Mouse (Mus musculus): ENCODE data around the gene Nmnat2. TPM values are rescaled to one million over a fixed set of nuclear protein-coding genes. Genes with fewer than 3 reads are reported as not detected.

The Nmnat2 gene
- polyA plus RNA-seq, 1 experiment from 2014 or later, result 0.09 TPM

DNA sequence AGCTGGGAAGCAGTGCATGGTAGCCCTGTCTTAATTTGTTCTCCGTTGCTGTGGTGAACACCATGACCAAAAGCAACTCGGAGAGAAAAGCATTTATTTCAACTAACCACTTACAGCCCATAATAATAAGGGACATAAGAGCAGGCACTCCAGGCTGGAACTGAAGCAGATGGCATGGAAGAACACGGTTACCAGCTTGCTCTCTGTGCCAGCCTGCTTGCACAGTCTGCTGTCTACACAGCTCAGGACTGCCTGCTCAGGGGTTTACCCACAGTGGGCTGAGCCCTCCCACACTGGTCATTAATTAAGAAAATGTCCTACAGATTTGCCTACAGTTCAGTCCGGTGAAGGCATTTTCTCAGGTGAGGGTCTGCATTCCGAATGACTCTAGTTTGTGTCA is 183.7 kb downstream of the Nmnat2 start:
- no peaks in the 10 kb centered on the region for H3K27me3 ChIP-seq (ENCODE audit: control insufficient read depth, insufficient read depth, low read depth, low read length)
- no peak overlapping the region for H3K9ac ChIP-seq (ENCODE audit: low read depth, low read length)
- WGBS (ENCODE audit: insufficient replicate concordance), result 70% methylated on average over 5 of the region's 5 CpGs
- no peak overlapping the region for H3K4me3 ChIP-seq (ENCODE audit: low read depth, low read length)
- H3K4me1 ChIP-seq (ENCODE audit: control insufficient read depth, low read depth, low read length), result no peaks in the 10 kb centered on the region
- H3K27ac ChIP-seq (ENCODE audit: low read length), result no peak overlapping the region
- no peaks in the 10 kb centered on the region for H3K36me3 ChIP-seq (ENCODE audit: control insufficient read depth, insufficient read depth)
- H3K4me2 ChIP-seq (ENCODE audit: low read depth, low read length), result no peak overlapping the region
- H3K9me3 ChIP-seq (replicated peaks; ENCODE audit: control insufficient read depth, low read length), result no peaks in the 10 kb centered on the region
- no peak for ATAC-seq (ENCODE audit: low read depth)

DNA sequence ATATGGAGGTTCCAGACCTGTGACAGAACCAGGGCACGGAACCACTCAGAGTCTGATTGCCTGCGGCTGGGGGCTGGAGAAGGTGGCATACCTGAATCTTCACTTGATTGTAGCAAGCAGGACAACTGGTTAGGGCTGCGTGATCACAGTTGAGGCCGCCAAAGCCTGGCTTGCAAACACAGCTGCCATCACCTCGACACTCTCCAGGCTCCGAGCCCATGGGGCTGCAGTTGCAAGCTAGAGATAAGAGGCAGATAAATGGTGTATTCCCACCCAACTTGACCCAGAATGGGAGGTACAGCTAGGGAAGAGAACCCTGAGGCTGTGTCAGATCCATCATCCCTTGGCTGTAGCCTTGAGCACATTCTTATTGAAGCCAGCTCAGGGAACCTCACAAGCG is 184.8 kb downstream of the Nmnat2 start:
- no peak for ATAC-seq (ENCODE audit: low read depth)
- H3K27me3 ChIP-seq (ENCODE audit: control insufficient read depth, insufficient read depth, low read depth, low read length), result no peaks in the 10 kb centered on the region
- no peak overlapping the region for H3K27ac ChIP-seq (ENCODE audit: low read length)
- WGBS (ENCODE audit: insufficient replicate concordance), result 45% methylated on average over 7 of the region's 7 CpGs
- no peaks in the 10 kb centered on the region for H3K4me1 ChIP-seq (ENCODE audit: control insufficient read depth, low read depth, low read length)
- H3K4me2 ChIP-seq (ENCODE audit: low read depth, low read length), result no peak overlapping the region
- no peaks in the 10 kb centered on the region for H3K36me3 ChIP-seq (ENCODE audit: control insufficient read depth, insufficient read depth)
- no peak overlapping the region for H3K9ac ChIP-seq (ENCODE audit: low read depth, low read length)
- no peak overlapping the region for H3K4me3 ChIP-seq (ENCODE audit: low read depth, low read length)
- no peaks in the 10 kb centered on the region for H3K9me3 ChIP-seq (replicated peaks; ENCODE audit: control insufficient read depth, low read length)

DNA sequence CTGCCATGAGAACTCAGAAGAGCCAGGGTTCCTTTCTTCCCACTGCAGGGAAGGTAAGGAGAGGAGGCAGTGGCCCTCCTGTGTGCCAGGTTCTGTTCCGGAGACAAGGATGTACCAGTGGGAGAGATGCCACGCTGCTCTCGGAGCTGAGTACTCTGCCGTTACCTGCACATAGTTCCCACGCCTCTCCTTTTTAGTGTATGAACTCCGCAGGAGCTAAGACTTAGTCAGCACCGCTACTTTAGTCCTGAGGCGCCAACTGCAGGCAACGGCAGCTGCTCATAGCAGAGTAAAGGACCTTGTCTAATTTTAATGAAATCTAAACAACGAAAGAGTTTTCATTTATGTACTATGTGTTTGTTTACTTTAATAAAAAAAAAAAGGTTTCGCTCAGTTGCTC is 185.5 kb downstream of the Nmnat2 start:
- H3K9ac ChIP-seq (ENCODE audit: low read depth, low read length), result no peak overlapping the region
- no peaks in the 10 kb centered on the region for H3K9me3 ChIP-seq (replicated peaks; ENCODE audit: control insufficient read depth, low read length)
- no peak overlapping the region for H3K4me3 ChIP-seq (ENCODE audit: low read depth, low read length)
- H3K36me3 ChIP-seq (ENCODE audit: control insufficient read depth, insufficient read depth), result no peaks in the 10 kb centered on the region
- ATAC-seq (ENCODE audit: low read depth), result no peak
- no peaks in the 10 kb centered on the region for H3K27me3 ChIP-seq (ENCODE audit: control insufficient read depth, insufficient read depth, low read depth, low read length)
- H3K4me2 ChIP-seq (ENCODE audit: low read depth, low read length), result no peak overlapping the region
- no peaks in the 10 kb centered on the region for H3K4me1 ChIP-seq (ENCODE audit: control insufficient read depth, low read depth, low read length)
- no peak overlapping the region for H3K27ac ChIP-seq (ENCODE audit: low read length)
- WGBS (ENCODE audit: insufficient replicate concordance), result 70% methylated on average over 11 of the region's 11 CpGs

DNA sequence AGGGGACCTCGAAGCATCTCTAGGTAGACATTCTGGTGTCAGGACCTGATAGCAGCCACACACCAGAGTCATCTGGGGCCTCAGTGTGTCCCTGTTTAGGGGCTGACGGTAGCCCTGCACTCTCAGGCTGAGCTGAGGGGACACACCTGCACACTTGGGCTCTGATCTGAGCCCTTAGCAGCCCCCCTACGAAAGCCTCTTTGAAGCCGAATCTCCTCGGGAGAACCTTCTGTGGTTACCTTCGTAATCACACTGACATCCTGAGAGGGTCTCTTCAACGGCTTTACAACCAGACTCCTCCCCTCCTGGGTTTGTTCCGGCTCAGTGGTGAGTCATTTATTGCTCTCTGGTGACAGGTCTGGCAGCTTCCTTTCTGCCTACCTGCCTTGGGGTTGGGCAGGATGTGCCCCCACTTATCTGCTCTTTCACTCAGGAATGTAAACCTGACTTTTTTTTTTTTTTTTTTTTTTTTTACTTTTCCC is 186.0 kb downstream of the Nmnat2 start:
- Histone ChIP-seq H3K9me3 (replicated peaks; ENCODE audit: control insufficient read depth, low read length) (no peaks in the 10 kb centered on the region), H3K36me3 (ENCODE audit: control insufficient read depth, insufficient read depth) (no peaks in the 10 kb centered on the region), H3K27ac (ENCODE audit: low read length) (no peak overlapping the region), H3K9ac (ENCODE audit: low read depth, low read length) (no peak overlapping the region), H3K4me3 (ENCODE audit: low read depth, low read length) (no peak overlapping the region), H3K4me1 (ENCODE audit: control insufficient read depth, low read depth, low read length) (no peaks in the 10 kb centered on the region), H3K27me3 (ENCODE audit: control insufficient read depth, insufficient read depth, low read depth, low read length) (no peaks in the 10 kb centered on the region), H3K4me2 (ENCODE audit: low read depth, low read length) (no peak overlapping the region)
- 9% methylated on average over 8 of the region's 8 CpGs for WGBS (ENCODE audit: insufficient replicate concordance)
- no peak for ATAC-seq (ENCODE audit: low read depth)

DNA sequence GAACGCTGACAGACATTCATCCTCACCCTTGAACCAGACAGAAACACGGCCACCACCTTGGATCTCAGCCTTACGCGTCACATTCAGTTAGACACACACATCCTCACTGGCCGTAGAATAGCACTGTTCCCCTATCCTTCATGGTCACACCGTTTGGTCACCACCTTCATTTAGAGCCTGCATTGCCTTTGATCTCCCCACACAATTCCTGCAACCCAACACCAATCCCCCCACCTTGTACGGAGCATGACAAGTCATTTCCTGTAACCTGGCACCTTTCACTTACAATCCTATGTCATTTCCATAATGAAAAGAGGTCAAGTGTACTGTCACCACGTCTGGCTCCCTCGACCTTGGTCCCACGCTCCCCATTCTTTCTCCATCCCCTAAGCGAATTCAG is 189.2 kb downstream of the Nmnat2 start:
- H3K4me1 ChIP-seq (ENCODE audit: control insufficient read depth, low read depth, low read length), result no peaks in the 10 kb centered on the region
- H3K4me3 ChIP-seq (ENCODE audit: low read depth, low read length), result no peak overlapping the region
- H3K27me3 ChIP-seq (ENCODE audit: control insufficient read depth, insufficient read depth, low read depth, low read length), result no peaks in the 10 kb centered on the region
- H3K4me2 ChIP-seq (ENCODE audit: low read depth, low read length), result no peak overlapping the region
- no peak for ATAC-seq (ENCODE audit: low read depth)
- no peaks in the 10 kb centered on the region for H3K9me3 ChIP-seq (replicated peaks; ENCODE audit: control insufficient read depth, low read length)
- WGBS (ENCODE audit: insufficient replicate concordance), result 64% methylated on average over 11 of the region's 11 CpGs
- no peak overlapping the region for H3K9ac ChIP-seq (ENCODE audit: low read depth, low read length)
- no peak overlapping the region for H3K27ac ChIP-seq (ENCODE audit: low read length)
- no peaks in the 10 kb centered on the region for H3K36me3 ChIP-seq (ENCODE audit: control insufficient read depth, insufficient read depth)

DNA sequence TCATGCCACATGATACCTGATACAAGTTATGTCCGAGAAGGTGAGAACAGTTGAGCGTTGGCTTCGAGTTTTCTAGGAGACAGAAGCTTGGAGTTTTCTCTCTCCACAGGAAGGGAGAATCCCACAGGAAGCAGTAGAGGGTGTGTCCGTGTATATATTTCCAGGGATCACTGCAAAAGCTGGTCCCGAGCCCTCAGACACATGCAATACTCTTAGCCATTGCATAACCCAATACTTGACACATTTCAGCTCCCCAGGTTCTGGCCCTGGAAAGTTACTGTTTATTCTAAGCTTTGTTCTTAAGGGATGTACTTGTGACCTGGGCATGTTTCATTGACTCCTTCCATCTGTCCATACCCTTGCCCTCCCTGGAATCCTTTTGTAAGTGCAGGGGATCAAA is 191.0 kb downstream of the Nmnat2 start:
- H3K9me3 ChIP-seq (replicated peaks; ENCODE audit: control insufficient read depth, low read length), result no peaks in the 10 kb centered on the region
- H3K36me3 ChIP-seq (ENCODE audit: control insufficient read depth, insufficient read depth), result no peaks in the 10 kb centered on the region
- no peak overlapping the region for H3K27ac ChIP-seq (ENCODE audit: low read length)
- WGBS (ENCODE audit: insufficient replicate concordance), result 60% methylated on average over 5 of the region's 5 CpGs
- no peaks in the 10 kb centered on the region for H3K27me3 ChIP-seq (ENCODE audit: control insufficient read depth, insufficient read depth, low read depth, low read length)
- ATAC-seq (ENCODE audit: low read depth), result no peak
- H3K4me1 ChIP-seq (ENCODE audit: control insufficient read depth, low read depth, low read length), result no peaks in the 10 kb centered on the region
- H3K9ac ChIP-seq (ENCODE audit: low read depth, low read length), result no peak overlapping the region
- no peak overlapping the region for H3K4me3 ChIP-seq (ENCODE audit: low read depth, low read length)
- no peak overlapping the region for H3K4me2 ChIP-seq (ENCODE audit: low read depth, low read length)

DNA sequence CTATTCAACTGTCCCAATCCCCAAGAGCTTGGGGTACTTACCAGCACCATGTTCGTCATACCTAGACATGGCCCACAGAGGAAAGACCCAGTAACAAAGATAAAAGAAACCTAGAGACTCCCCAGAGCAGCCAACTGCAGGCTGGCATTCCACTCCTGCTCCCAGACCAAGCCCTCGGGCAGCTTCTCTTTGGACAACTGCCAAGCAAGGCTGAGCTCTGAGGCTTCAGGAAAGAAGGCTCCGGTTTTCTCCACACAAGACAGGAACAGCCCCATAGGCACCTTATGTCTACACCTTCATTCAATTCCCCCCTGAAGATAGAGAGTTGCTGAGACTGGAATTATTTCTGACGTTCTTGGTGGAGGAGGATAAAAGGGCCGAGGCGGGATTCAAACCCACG is 197.8 kb downstream of the Nmnat2 start:
- Histone ChIP-seq H3K4me3 (ENCODE audit: low read depth, low read length) (no peak overlapping the region), H3K9me3 (replicated peaks; ENCODE audit: control insufficient read depth, low read length) (no peaks in the 10 kb centered on the region), H3K4me2 (ENCODE audit: low read depth, low read length) (no peak overlapping the region), H3K27ac (ENCODE audit: low read length) (no peak overlapping the region), H3K4me1 (ENCODE audit: control insufficient read depth, low read depth, low read length) (no peaks in the 10 kb centered on the region), H3K9ac (ENCODE audit: low read depth, low read length) (no peak overlapping the region), H3K27me3 (ENCODE audit: control insufficient read depth, insufficient read depth, low read depth, low read length) (no peaks in the 10 kb centered on the region), H3K36me3 (ENCODE audit: control insufficient read depth, insufficient read depth) (no peaks in the 10 kb centered on the region)
- ATAC-seq (ENCODE audit: low read depth), result no peak
- 66% methylated on average over 7 of the region's 7 CpGs for WGBS (ENCODE audit: insufficient replicate concordance)

DNA sequence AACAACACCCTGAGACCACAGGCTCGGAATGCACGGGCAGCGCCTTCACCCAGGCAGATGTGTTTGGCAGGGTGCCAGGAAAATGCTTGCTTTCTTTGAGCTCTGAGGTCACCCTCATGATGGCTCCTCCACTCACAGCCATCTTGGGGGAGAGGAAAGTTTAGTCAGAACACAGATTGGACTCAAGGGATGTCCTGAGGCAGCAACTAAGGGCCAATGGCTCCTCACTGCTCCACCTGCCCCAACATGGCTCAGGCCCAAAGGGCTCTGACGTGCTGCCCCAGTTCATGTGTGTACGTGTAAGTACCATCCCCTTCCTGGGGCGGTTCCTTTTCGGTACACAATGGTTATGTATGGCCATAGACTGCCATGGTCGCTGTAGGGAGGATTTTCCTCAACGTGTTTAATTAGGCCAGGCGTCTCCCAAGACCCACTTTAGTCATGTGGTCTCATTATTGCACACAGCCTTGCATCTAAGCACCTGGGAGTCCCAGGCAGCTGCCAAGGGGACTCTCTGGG is 198.9 kb downstream of the Nmnat2 start:
- WGBS (ENCODE audit: insufficient replicate concordance), result 65% methylated on average over 10 of the region's 10 CpGs
- Histone ChIP-seq H3K36me3 (ENCODE audit: control insufficient read depth, insufficient read depth) (no peaks in the 10 kb centered on the region), H3K4me2 (ENCODE audit: low read depth, low read length) (no peak overlapping the region), H3K27me3 (ENCODE audit: control insufficient read depth, insufficient read depth, low read depth, low read length) (no peaks in the 10 kb centered on the region), H3K4me3 (ENCODE audit: low read depth, low read length) (no peak overlapping the region), H3K9me3 (replicated peaks; ENCODE audit: control insufficient read depth, low read length) (no peaks in the 10 kb centered on the region), H3K27ac (ENCODE audit: low read length) (no peak overlapping the region), H3K9ac (ENCODE audit: low read depth, low read length) (no peak overlapping the region), H3K4me1 (ENCODE audit: control insufficient read depth, low read depth, low read length) (no peaks in the 10 kb centered on the region)
- ATAC-seq (ENCODE audit: low read depth), result no peak

DNA sequence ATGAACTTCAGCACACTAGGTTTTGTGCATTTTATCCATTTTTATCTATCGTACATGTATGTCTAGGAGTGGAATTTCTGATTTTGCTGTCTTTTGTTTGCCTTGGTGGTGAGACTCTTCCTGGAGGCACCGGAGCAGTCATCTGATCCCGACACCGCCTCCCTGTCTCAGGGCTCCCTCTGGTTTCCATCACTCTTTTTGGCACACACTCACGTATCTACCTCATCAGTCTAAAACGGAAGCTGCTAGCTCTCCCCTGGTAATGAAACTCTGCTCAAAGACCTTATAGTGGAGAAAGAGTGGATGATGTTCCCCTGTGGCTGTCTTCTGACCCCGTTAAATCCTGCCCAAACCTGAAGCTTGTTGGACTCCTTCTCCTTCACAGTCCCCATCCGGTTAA is 200.6 kb downstream of the Nmnat2 start:
- H3K36me3 ChIP-seq (ENCODE audit: control insufficient read depth, insufficient read depth), result no peaks in the 10 kb centered on the region
- H3K9ac ChIP-seq (ENCODE audit: low read depth, low read length), result no peak overlapping the region
- ATAC-seq (ENCODE audit: low read depth), result no peak
- no peaks in the 10 kb centered on the region for H3K27me3 ChIP-seq (ENCODE audit: control insufficient read depth, insufficient read depth, low read depth, low read length)
- no peak overlapping the region for H3K27ac ChIP-seq (ENCODE audit: low read length)
- WGBS (ENCODE audit: insufficient replicate concordance), result 73% methylated on average over 8 of the region's 8 CpGs
- no peaks in the 10 kb centered on the region for H3K4me1 ChIP-seq (ENCODE audit: control insufficient read depth, low read depth, low read length)
- H3K4me2 ChIP-seq (ENCODE audit: low read depth, low read length), result no peak overlapping the region
- H3K4me3 ChIP-seq (ENCODE audit: low read depth, low read length), result no peak overlapping the region
- H3K9me3 ChIP-seq (replicated peaks; ENCODE audit: control insufficient read depth, low read length), result no peaks in the 10 kb centered on the region
